Mouse (Mus musculus): Measurements from ENCODE around the gene Rnf26. TPM values are rescaled to one million over a fixed set of nuclear protein-coding genes. Genes with fewer than 3 reads are reported as not detected.

Rnf26 gene
- polyA plus RNA-seq, 1 experiment from 2014 or later = 13.3 TPM

DNA sequence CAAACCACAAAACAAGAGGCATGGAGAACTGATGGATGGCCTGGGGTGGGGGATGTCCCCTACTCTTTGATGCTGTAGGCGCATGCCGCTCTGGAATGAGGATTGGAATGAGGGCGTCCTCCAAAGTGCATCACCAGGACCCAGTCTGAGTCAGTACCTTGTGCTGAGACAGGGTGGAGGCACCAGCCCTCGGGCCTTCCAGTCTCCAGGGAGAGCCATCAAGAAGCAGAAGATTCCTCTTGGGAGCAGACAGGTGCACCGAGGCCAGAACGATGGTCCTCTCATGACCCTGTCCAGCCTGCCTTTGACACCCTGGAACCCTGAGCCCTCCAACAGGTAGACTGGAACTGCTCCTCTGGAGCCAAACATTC, 45.4 kb downstream of the Rnf26 start:
- Histone ChIP-seq H3K36me3 (ENCODE audit: inconsistent target) (no peaks in the 10 kb centered on the region), H3K79me2 (ENCODE audit: inconsistent target) (no peaks in the 10 kb centered on the region), H3K4me3 (ENCODE audit: inconsistent target) (no peak overlapping the region), H3K27ac (no peak overlapping the region)
- WGBS (ENCODE audit: missing documents) = 92% methylated on average over 6 of the region's 6 CpGs

DNA sequence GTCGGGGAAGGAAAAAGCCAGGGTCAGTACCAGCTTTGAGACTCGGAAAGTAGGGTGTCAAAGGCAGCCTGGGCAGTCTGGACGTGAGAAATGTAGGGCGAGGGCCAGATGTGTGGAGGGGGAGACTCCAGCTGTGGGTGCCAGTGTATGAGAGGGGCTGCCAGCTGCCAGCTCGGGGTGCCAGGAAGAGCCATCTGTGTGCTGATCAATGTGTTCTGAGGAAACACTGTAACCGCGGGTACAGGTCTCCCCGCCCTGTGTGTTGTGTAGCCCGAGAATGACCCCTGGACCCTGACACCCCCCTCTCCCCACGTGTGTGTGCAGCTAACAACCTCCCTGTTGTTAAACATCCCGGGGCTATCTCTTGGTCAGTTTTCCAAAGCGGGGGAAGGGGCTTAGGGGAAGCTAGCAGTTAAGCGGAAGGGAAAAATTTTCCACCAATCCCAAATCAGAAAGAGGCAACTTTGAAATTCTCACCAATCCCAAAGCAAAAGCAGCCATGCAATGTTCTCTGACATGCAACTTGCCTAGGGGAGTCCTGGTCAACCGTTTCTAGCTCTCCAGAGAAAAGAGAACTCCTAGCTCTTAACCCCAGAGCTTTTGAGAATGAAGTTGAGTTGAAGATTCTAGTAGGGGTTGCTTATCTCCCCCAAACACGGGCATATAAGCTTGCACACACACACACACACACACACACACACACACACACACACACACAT, 45.9 kb downstream of the Rnf26 start:
- no peak overlapping the region for H3K27ac ChIP-seq
- WGBS (ENCODE audit: missing documents) = 14% methylated on average over 15 of the region's 15 CpGs
- H3K36me3 ChIP-seq (ENCODE audit: inconsistent target) = no peaks in the 10 kb centered on the region
- H3K79me2 ChIP-seq (ENCODE audit: inconsistent target) = no peaks in the 10 kb centered on the region
- H3K4me3 ChIP-seq (ENCODE audit: inconsistent target) = no peak overlapping the region

DNA sequence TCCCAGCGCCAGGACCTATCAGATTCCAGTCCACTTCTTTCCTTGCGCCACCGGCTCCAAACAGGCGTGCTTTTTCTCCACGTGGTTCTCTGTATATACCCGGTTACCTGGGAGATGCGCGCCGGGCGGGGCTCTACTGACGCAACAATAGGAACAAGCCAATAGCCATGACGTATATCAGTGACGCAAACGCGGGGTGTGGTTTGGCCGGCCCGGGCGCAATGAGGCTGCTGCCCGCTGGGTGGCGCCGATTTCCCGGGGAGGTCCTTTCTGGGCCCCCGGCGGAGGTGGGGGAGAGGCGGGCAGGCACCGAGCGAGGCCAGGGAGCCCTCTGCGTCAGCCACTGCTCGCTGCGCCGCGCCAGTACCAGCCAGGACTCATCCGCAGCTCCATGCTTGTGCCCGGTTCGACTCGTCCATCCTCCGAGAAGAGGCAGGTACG, 46.5 kb downstream of the Rnf26 start, which contains the start of gene Usp2:
Usp2 (plus strand) TSS at position 237 of the 441 bp plus-strand sequence.
- 1% methylated on average over 38 of the region's 38 CpGs for WGBS (ENCODE audit: missing documents)
- no peaks in the 10 kb centered on the region for H3K36me3 ChIP-seq (ENCODE audit: inconsistent target)
- no peak within 1 kb of the TSS for H3K4me3 ChIP-seq (ENCODE audit: inconsistent target)
- no peaks in the 10 kb centered on the region for H3K79me2 ChIP-seq (ENCODE audit: inconsistent target)
- no peak within 1 kb of the TSS for H3K27ac ChIP-seq

DNA sequence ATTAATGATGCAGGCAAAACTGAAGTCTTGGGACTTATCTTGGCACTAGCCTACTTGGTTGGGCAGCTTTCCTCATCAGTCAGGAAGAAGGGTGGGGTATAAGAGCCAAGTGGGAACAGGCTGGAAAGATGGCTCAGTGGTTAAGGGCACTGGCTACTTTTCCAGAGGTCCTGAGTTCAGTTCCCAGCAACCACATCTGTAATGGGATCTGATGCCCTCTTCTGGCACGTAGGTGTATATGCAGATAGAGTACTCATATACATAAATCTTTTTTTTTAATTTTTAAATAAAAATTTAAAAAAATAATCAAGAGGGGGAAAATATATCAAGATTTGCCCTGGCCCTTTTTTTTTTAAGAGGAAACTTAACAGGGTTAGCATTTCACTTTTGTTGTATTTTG, 48.1 kb downstream of the Rnf26 start:
- Histone ChIP-seq H3K27ac (no peak overlapping the region), H3K4me3 (ENCODE audit: inconsistent target) (no peak overlapping the region), H3K79me2 (ENCODE audit: inconsistent target) (no peaks in the 10 kb centered on the region), H3K36me3 (ENCODE audit: inconsistent target) (no peaks in the 10 kb centered on the region)
- 43% methylated on average over 1 of the region's 1 CpGs for WGBS (ENCODE audit: missing documents)

DNA sequence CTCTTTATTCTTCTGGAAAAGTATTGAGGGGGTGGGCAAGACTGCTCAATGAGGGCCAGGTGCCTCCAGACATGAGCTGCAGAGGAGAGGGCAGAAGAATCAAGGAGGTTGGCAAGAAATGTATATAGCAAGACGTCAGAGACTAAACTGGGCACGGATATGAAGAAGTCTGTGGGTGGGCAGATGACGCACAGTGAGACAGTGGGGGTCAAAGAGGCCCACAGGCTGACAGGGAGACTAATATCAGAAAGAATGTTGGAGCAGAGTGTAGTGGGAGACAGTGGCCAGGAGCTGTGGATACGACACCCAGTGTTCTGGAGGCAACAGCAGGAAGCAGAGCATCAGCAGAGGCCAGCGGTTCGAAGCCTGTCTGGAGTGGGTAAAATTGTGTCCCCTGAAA, 54.7 kb downstream of the Rnf26 start:
- Histone ChIP-seq H3K27ac (no peak overlapping the region), H3K36me3 (ENCODE audit: inconsistent target) (no peaks in the 10 kb centered on the region), H3K79me2 (ENCODE audit: inconsistent target) (no peaks in the 10 kb centered on the region), H3K4me3 (ENCODE audit: inconsistent target) (no peak overlapping the region)
- 78% methylated on average over 6 of the region's 6 CpGs for WGBS (ENCODE audit: missing documents)

DNA sequence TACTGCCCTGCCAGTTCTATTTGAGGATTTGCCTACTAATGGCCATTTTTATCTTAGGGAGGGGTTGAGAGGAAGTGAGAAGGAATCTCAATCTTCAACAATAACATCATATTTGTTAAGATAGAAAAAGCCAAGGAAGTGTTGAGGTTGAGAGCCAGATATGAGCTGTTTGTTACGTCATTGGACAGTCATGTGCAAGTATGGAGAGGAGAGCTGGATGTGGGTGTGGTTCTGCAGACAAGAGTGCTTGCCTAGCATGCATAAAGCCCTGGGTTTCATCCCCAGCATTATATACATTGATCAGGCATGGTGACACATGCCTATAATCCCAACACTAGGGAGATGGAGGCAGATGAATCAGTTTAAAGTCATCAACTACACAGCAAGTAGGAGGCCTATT, 59.4 kb downstream of the Rnf26 start:
- 82% methylated on average over 1 of the region's 1 CpGs for WGBS (ENCODE audit: missing documents)
- no peaks in the 10 kb centered on the region for H3K36me3 ChIP-seq (ENCODE audit: inconsistent target)
- H3K79me2 ChIP-seq (ENCODE audit: inconsistent target) = no peaks in the 10 kb centered on the region

GRCm38 (mm10) chr9:44052855-44053254, 60.5 kb downstream of the Rnf26 start:
- Histone ChIP-seq H3K4me3 (ENCODE audit: inconsistent target) (no peak overlapping the region), H3K36me3 (ENCODE audit: inconsistent target) (no peaks in the 10 kb centered on the region)
- WGBS (ENCODE audit: missing documents) = 85% methylated on average over 3 of the region's 3 CpGs

More for the DNA sequence above, 59.4 kb downstream of the Rnf26 start:
- Histone ChIP-seq H3K27ac (no peak overlapping the region), H3K4me3 (ENCODE audit: inconsistent target) (no peak overlapping the region)

DNA sequence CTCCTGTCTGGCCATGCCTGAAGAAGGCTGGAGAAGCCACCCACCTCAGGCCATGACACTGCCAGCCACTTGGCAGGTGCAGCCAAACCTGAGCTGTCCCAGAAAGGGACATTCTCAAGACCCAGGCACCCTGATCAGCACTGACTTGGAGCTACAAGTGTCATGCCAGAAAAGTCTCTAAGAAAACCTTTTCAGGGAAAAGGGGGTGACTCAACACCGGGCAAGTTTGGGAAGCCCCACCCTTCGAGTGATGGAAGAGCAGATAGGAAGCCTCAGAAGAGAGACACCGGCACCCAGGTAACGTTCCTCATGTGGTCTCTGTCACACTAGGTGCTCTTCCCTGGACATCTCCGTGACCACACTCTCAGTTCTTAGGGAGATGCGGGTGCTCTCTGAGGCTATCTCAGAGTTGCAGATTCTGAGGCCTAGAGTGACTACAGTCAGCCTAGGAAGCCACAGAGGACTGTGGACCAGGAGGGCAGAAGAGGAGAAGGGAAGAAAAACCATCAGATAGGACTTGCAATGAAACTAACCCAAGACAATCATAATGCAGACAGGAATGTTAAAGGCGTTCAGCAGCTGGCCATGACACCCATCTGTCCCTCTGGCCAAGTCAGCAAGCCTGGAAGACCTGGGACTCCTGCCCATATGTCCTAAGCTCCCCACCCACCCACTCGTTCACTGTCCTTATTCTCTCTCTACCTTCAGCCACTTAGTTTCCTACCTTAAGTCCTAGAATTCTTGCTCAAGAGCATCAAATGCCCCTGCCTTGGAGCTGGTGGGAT, 63.7 kb downstream of the Rnf26 start:
- H3K27ac ChIP-seq = no peak overlapping the region
- no peaks in the 10 kb centered on the region for H3K36me3 ChIP-seq (ENCODE audit: inconsistent target)
- no peak overlapping the region for H3K4me3 ChIP-seq (ENCODE audit: inconsistent target)
- WGBS (ENCODE audit: missing documents) = 94% methylated on average over 8 of the region's 8 CpGs
- H3K79me2 ChIP-seq (ENCODE audit: inconsistent target) = no peaks in the 10 kb centered on the region

More at GRCm38 (mm10) chr9:44052855-44053254, 60.5 kb downstream of the Rnf26 start:
- H3K27ac ChIP-seq = no peak overlapping the region
- no peaks in the 10 kb centered on the region for H3K79me2 ChIP-seq (ENCODE audit: inconsistent target)

DNA sequence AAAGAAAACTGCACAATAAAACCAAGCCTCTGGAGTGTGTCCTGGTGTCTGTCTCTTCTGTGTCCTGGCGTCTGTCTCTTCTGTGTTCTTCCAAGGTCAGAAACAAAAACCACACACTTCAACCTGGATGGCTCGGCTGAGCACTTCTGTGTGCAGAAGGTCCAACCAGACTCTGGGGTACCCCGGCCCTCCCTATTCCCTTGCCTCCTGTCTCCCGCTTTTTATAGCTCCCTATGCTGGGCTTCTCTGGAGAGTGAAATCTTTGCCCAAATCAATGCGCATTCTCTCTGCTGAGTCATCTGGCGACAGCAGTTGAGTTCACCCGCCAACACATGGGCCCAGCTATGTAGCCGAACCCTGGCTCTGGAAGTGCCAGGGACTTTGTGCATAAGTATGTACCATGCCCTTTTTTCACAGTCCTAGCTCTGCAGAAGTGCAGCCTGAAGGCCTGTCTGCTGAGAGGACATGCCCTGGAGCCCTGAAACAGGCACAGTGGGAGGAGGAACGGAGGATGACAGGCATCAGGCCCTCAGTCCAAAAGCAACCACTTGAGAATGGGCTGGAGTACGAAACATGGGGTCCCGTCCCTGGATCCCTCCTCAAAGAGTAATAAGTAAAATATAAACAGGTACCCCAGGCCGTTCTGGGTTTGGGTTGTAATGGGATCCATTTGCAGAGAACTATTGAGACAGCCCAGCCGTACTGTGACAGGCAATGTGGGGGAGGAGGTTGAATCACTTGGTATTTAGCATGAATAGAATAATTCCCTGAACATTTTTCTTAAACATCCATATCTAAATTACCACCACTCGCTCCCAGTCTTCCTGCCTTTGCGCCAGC, 64.6 kb downstream of the Rnf26 start:
- Histone ChIP-seq H3K4me3 (ENCODE audit: inconsistent target) (no peak overlapping the region), H3K36me3 (ENCODE audit: inconsistent target) (no peaks in the 10 kb centered on the region), H3K27ac (no peak overlapping the region), H3K79me2 (ENCODE audit: inconsistent target) (no peaks in the 10 kb centered on the region)
- 88% methylated on average over 15 of the region's 15 CpGs for WGBS (ENCODE audit: missing documents)

GRCm38 (mm10) chr9:44047571-44048490, 65.5 kb downstream of the Rnf26 start:
- Histone ChIP-seq H3K79me2 (ENCODE audit: inconsistent target) (no peaks in the 10 kb centered on the region), H3K36me3 (ENCODE audit: inconsistent target) (no peaks in the 10 kb centered on the region), H3K27ac (no peak overlapping the region), H3K4me3 (ENCODE audit: inconsistent target) (no peak overlapping the region)
- WGBS (ENCODE audit: missing documents) = 55% methylated on average over 14 of the region's 14 CpGs

- no peak overlapping the region for H3K4me3 ChIP-seq (ENCODE audit: inconsistent target)
- WGBS (ENCODE audit: missing documents) = 8% methylated on average over 6 of the region's 6 CpGs
- H3K27ac ChIP-seq = no peak overlapping the region
- H3K79me2 ChIP-seq (ENCODE audit: inconsistent target) = no peaks in the 10 kb centered on the region
- no peaks in the 10 kb centered on the region for H3K36me3 ChIP-seq (ENCODE audit: inconsistent target)
Measured at GRCm38 (mm10) chr9:44047071-44047470, 66.2 kb downstream of the Rnf26 start.

DNA sequence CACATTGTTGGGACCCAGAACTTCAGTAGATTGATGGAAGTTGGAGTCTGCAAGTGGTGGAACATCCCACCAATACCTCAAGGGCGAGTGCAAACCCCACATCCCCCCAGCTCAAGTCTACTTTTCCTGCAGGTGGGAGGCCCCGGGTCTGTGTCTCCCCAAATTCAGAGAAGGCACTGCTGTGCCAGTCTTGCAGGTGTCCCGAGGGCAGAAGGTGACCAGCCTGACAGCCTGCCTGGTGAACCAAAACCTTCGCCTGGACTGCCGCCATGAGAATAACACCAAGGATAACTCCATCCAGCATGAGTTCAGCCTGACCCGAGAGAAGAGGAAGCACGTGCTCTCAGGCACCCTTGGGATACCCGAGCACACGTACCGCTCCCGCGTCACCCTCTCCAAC, 66.9 kb downstream of the Rnf26 start:
- WGBS (ENCODE audit: missing documents) = 64% methylated on average over 12 of the region's 12 CpGs
- H3K79me2 ChIP-seq (ENCODE audit: inconsistent target) = no peaks in the 10 kb centered on the region
- no peak overlapping the region for H3K4me3 ChIP-seq (ENCODE audit: inconsistent target)
- no peak overlapping the region for H3K27ac ChIP-seq
- H3K36me3 ChIP-seq (ENCODE audit: inconsistent target) = no peaks in the 10 kb centered on the region

GRCm38 (mm10) chr9:44045884-44046272, 67.4 kb downstream of the Rnf26 start:
- no peaks in the 10 kb centered on the region for H3K79me2 ChIP-seq (ENCODE audit: inconsistent target)
- H3K4me3 ChIP-seq (ENCODE audit: inconsistent target) = no peak overlapping the region
- no peak overlapping the region for H3K27ac ChIP-seq
- WGBS (ENCODE audit: missing documents) = 92% methylated on average over 5 of the region's 5 CpGs
- H3K36me3 ChIP-seq (ENCODE audit: inconsistent target) = no peaks in the 10 kb centered on the region

All from macrophage (primary cell).